Mouse (Mus musculus) retina, postnatal 1 day (tissue): ENCODE measurements at regions not wholly inside any gene's neighbourhood (a gene's known extent, or its start where the extent isn't known, plus 50 kb on each side); places are given as distances from the start of the nearest gene placed in this dataset.

ENCODE experiments used
- DNase-seq: peaks from one replicate; pipeline ENCODE4 v3.0.0-alpha.2; 2012

- DNase-seq = no peak
Measured at GRCm38 (mm10) chr11:90136307-90136706, 51.2 kb upstream of the Gm45716 start.
